Mouse (Mus musculus) olfactory bulb, adult 2 months (tissue): ENCODE measurements around the gene Myl7. TPM values are rescaled to one million over a fixed set of nuclear protein-coding genes. Genes with fewer than 3 reads are reported as not detected.

ENCODE experiments used
- H3K27ac ChIP-seq: fragments of 200-500 bp; 2 replicates; pipeline ENCODE4 v1.5.1; 2012; ENCODE audit warnings: low read depth, low read length; ENCODE audit not compliant: insufficient read depth
- H3K4me1 ChIP-seq: fragments of 200-500 bp; 2 replicates; pipeline ENCODE4 v1.6.1; 2012; ENCODE audit warnings: low read length; ENCODE audit not compliant: control insufficient read depth, insufficient read depth
- H3K4me3 ChIP-seq: fragments of 200-500 bp; 2 replicates; pipeline ENCODE4 v1.5.1; 2012; ENCODE audit warnings: mild to moderate bottlenecking, low read depth, low read length, moderate library complexity; ENCODE audit not compliant: insufficient read depth
- CTCF ChIP-seq: fragments of 200-500 bp; IDR thresholded peaks from 2 replicates; pipeline ENCODE4 v1.5.1; 2012; ENCODE audit warnings: low read depth, mild to moderate bottlenecking, low read length, moderate library complexity; ENCODE audit not compliant: insufficient read depth
- POLR2A ChIP-seq: fragments of 200-500 bp; IDR thresholded peaks from 2 replicates; pipeline ENCODE4 v1.6.1; 2012; ENCODE audit warnings: mild to moderate bottlenecking, low read depth, low read length, moderate library complexity; ENCODE audit not compliant: insufficient read depth
- WGBS: fragments of 180-500 bp; shearing (Covaris S2); methylation state at CpG from one replicate; pipeline ENCODE4 v1.1.7; 2018; 5-methylcytosine and 5-hydroxymethylcytosine counted together
- polyA plus RNA-seq: library from polyadenylated mRNA; stranded (reverse); fragments of >200 nt; gene quantifications from 2 replicates; pipeline ENCODE4 v1.2.4, GENCODE M21; 2012; ENCODE audit warnings: low replicate concordance; ENCODE audit not compliant: missing spikeins, insufficient read depth, insufficient read length

Myl7 gene
- polyA plus RNA-seq, 1 experiment, result not detected

DNA sequence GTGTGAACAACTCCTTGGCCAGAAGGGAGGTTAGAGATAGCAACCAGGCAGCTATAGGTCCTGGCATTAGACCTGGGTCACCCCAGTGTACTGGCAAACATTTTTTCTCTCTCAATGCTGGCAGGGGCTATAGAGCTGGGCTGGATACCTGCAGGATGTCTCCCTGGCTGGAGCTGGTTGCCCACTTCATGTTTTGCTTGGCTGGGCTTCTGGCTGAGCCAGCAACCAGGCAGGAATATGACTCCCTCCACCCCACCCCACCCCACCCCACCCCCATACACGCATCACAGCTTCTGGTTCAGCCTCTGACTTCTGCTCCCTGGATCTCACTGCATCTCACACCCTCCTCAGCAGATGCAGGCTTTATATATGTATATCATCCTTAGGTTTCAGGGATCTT lies 46.3 kb downstream of the Myl7 start:
- Histone ChIP-seq H3K27ac (no peak overlapping the region), H3K4me3 (no peak overlapping the region), H3K4me1 (peaks cover 21% of the 10 kb centered on the region)
- 37% methylated on average over 1 of the region's 1 CpGs for WGBS
- TF ChIP-seq CTCF, result no peak
- no peak for TF ChIP-seq POLR2A

DNA sequence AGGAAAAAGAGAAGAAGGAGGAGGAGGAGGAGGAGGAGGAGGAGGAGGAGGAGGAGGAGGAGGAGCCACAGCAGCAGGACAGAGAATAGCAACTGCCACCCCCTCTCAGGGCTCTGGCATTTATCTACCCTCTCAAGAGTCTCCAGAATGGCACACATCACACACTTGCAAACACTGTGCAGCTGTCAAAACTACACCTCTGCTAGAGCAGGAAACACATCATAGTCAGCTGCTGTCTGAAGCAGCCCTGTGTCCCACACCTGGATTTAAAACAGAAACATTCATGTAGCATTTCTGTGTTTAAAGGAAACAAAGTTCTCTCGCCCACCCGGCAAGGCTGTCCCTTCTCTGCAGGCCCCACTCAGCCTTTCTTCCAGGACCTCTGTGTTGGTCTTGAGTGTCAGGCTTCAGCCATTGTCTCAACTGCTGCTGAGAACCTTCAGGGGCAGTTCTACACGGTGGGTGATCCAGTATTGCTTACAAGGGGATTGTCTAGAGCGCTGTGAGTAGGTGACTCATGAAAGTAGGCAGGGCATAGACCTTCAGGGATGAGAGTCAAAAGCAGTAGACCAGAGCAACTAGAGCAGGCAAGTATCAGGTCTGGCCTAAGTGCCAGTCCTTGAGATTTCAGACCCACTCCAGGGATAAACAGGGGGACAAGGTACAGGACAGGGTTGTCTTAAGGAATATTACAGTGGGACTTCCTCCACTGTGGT lies 47.4 kb downstream of the Myl7 start:
- H3K4me1 ChIP-seq, result peaks cover 25% of the 10 kb centered on the region
- H3K27ac ChIP-seq, result no peak overlapping the region
- 43% methylated on average over 4 of the region's 4 CpGs for WGBS
- H3K4me3 ChIP-seq, result no peak overlapping the region
- no peak for TF ChIP-seq POLR2A
- no peak for TF ChIP-seq CTCF

DNA sequence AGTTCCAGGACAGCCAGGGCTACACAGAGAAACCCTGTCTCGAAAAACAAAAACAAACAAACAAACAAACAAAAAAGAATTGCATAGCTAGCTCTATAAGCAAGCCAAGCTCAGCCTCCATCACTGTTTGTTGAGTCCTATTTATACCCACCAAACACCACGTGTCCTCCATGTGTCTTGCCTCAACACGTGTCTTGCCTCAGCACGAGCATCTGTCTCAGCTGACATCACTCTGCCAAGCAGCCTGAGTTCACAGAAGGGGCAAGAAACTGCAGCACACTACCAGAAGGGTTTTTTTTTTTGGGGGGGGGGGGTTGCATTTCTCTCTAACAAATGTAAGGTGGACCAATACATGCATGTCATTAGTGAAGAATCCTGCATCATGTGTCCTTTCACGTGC lies 48.1 kb downstream of the Myl7 start:
- no peak for TF ChIP-seq POLR2A
- no peak for TF ChIP-seq CTCF
- WGBS, result 66% methylated on average over 5 of the region's 5 CpGs
- Histone ChIP-seq H3K4me1 (peaks cover 21% of the 10 kb centered on the region), H3K27ac (no peak overlapping the region), H3K4me3 (no peak overlapping the region)

DNA sequence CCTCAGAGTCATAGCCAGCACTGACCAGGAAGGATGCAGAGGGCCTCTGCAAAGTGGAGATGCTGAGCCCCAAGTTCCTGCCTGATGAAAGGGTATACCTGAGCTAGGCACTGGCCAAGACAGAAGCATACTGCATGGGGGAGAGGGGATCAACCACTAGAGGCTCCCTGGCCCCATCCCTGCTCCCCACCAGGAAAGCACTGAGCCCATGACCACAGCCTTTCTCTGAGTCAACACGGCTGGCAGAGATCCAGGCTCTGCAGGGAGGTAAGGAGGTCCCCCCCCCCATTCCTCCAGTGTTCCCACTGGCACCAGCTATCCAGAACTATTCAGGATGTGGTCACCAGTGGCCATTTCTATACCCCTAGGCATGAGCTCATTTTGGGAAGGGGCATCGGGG lies 49.3 kb downstream of the Myl7 start:
- no peak overlapping the region for H3K27ac ChIP-seq

DNA sequence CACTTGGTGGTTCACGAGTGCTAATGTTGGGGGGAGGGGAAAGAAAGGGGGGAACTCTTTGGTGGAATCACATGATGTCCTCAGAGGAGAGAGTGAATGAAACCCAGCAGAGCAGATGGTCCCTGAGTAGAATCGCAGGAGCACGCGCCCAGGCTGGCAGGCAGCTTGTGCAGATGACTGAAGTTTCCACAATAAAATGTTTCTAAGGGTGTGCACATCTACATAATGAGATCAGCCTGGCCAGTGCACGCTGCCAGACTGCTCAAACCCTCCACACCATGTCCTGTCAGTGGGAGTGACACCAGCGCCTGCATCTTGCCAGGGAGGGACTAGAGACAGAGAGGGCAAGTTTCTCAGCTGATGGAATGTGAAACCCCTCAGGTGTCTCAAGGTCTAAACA lies 49.8 kb downstream of the Myl7 start:
- no peak overlapping the region for H3K27ac ChIP-seq
- TF ChIP-seq POLR2A (no peak), CTCF (no peak)
- WGBS, result 30% methylated on average over 6 of the region's 6 CpGs
- H3K4me1 ChIP-seq, result peaks cover 21% of the 10 kb centered on the region
- H3K4me3 ChIP-seq, result no peak overlapping the region

More for the DNA sequence above, 49.3 kb downstream of the Myl7 start:
- TF ChIP-seq POLR2A (no peak), CTCF (no peak)
- WGBS, result 39% methylated on average over 2 of the region's 2 CpGs
- Histone ChIP-seq H3K4me1 (peaks cover 21% of the 10 kb centered on the region), H3K4me3 (no peak overlapping the region)

DNA sequence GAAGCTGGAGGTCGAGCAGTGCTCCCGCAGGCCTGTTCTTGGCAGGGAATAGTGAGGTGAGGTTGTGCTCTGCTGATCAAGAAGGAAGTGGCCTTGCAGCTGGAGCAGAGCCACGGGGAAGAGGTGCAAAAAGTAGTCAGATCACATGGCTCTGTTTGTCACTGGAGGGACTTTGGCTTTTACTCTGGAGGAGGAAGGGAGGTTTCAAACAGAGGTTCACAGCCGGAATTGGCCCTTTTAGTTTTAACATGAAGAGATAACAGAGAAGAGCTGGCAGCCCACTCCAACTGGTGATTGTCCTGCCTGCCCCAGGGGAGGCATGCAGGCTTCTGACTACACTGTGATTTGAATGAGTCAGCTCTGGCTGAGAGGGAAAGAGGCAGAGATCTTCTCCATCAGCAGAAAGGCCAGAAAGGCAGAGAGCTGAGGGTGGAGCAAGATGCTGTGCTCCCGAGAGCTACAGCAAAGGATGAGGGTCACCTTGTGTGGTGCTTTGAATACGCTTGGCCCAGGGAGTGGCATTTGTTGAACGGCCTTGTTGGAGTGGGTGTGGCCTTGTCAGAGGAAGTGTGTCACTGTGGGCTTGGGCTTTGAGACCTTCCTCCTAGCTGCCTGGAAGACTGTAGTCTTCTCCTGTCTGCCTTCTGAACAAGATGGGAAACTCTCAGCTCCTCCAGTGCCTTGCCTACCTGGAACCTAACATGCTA lies 51.8 kb downstream of the Myl7 start:
- peaks cover 21% of the 10 kb centered on the region for H3K4me1 ChIP-seq
- TF ChIP-seq CTCF (no peak), POLR2A (no peak)
- 39% methylated on average over 7 of the region's 7 CpGs for WGBS
- H3K4me3 ChIP-seq, result no peak overlapping the region
- H3K27ac ChIP-seq, result peak overlapping the region; percentile 22

Other genes starting within 250 kb of the Myl7 start
- not detected in 2 replicates for gene Mrps24, start 183.1 kb downstream of the Myl7 start, polyA plus RNA-seq
- not detected in 2 replicates for gene Urgcp, start 136.4 kb downstream of the Myl7 start, polyA plus RNA-seq
- gene Dbnl, start 110.3 kb downstream of the Myl7 start, polyA plus RNA-seq, result not detected in 2 replicates
- not detected in 2 replicates for gene Pgam2, start 95.0 kb downstream of the Myl7 start, polyA plus RNA-seq
- not detected in 2 replicates for gene Polm, start 60.8 kb downstream of the Myl7 start, polyA plus RNA-seq
- gene Aebp1, start 36.8 kb downstream of the Myl7 start, polyA plus RNA-seq, result not detected in 2 replicates
- not detected in 2 replicates for gene Pold2, start 20.5 kb downstream of the Myl7 start, polyA plus RNA-seq
- gene Gck, start 51.3 kb upstream of the Myl7 start, polyA plus RNA-seq, result not detected in 2 replicates
- gene Ykt6, start 56.9 kb upstream of the Myl7 start, polyA plus RNA-seq, result not detected in 2 replicates
- 150 and 183 TPM in 2 replicates for gene Camk2b, start 167.6 kb upstream of the Myl7 start, polyA plus RNA-seq